Mouse (Mus musculus) hematopoietic multipotent progenitor cell, adult 10-12 weeks (in vitro differentiated cells): Measurements from ENCODE around the gene Guk1. TPM values are rescaled to one million over a fixed set of nuclear protein-coding genes. Genes with fewer than 3 reads are reported as not detected.

Experiments used
- polyA plus RNA-seq: library from polyadenylated mRNA; stranded (reverse); fragments of >175 nt; gene quantifications from 2 replicates; pipeline ENCODE4 v1.2.3, GENCODE M21; 2012; ENCODE audit warnings: low replicate concordance

Gene Guk1
- polyA plus RNA-seq, result 25.8 and 30.4 TPM in 2 replicates

GRCm38 (mm10) chr11:59192059-59192386 is at the start of gene Guk1:
Guk1 (minus strand) TSS chr11:59192212.

GRCm38 (mm10) chr11:59228122-59228953 is 36.3 kb upstream of the Guk1 start, which contains the start of gene Arf1:
Arf1 (minus strand) TSS chr11:59228270.

GRCm38 (mm10) chr11:59208153-59208831 is 16.3 kb upstream of the Guk1 start, which contains the start of gene 2310033P09Rik:
2310033P09Rik (plus strand) TSS chr11:59208321.

GRCm38 (mm10) chr11:59202081-59202995 is 10.3 kb upstream of the Guk1 start, which contains the start of gene Mrpl55:
Mrpl55 (plus strand) TSS chr11:59202486.

GRCm38 (mm10) chr11:59182864-59183331 is 9.1 kb downstream of the Guk1 start, which contains the start of gene Gjc2:
Gjc2 (minus strand) TSS chr11:59183213.

GRCm38 (mm10) chr11:59163255-59164236 is 28.5 kb downstream of the Guk1 start, which contains the start of gene Iba57:
Iba57 (minus strand) TSS chr11:59163739.

GRCm38 (mm10) chr11:59135904-59136452 is 56.0 kb downstream of the Guk1 start, which contains the start of gene Obscn:
Obscn (minus strand) TSS chr11:59136402.

Other genes with a start within 250 kb of the Guk1 start
- 9.7 and 14.2 TPM in 2 replicates for gene Hist3h2ba, start 243.3 kb downstream of the Guk1 start, polyA plus RNA-seq
- 23.0 TPM in 1 of 2 replicates, not detected in the other for gene Hist3h2a, start 237.5 kb downstream of the Guk1 start, polyA plus RNA-seq
- 0.25 and 8.9 TPM in 2 replicates for gene Trim17, start 237.5 kb downstream of the Guk1 start, polyA plus RNA-seq
- gene Trim11, start 214.1 kb downstream of the Guk1 start, polyA plus RNA-seq, result 82.2 and 147 TPM in 2 replicates
- gene Obscn, start 55.8 kb downstream of the Guk1 start, polyA plus RNA-seq, result 0.40 and 1.8 TPM in 2 replicates
- 4.8 and 7.4 TPM in 2 replicates for gene Iba57, start 28.5 kb downstream of the Guk1 start, polyA plus RNA-seq
- gene Gjc2, start 9.0 kb downstream of the Guk1 start, polyA plus RNA-seq, result 0.08 and 0.10 TPM in 2 replicates
- gene Mrpl55, start 10.3 kb upstream of the Guk1 start, polyA plus RNA-seq, result 12.2 and 19.9 TPM in 2 replicates
- gene 2310033P09Rik, start 16.1 kb upstream of the Guk1 start, polyA plus RNA-seq, result 39.0 and 41.5 TPM in 2 replicates
- 169 and 214 TPM in 2 replicates for gene Arf1, start 36.1 kb upstream of the Guk1 start, polyA plus RNA-seq
- not detected in 2 replicates for gene Wnt3a, start 98.5 kb upstream of the Guk1 start, polyA plus RNA-seq
- gene Wnt9a, start 114.7 kb upstream of the Guk1 start, polyA plus RNA-seq, result 0.08 and 0.16 TPM in 2 replicates
- not detected in 2 replicates for gene Prss38, start 183.4 kb upstream of the Guk1 start, polyA plus RNA-seq